Mouse (Mus musculus): ENCODE data around the gene Nr0b2. TPM values are rescaled to one million over a fixed set of nuclear protein-coding genes. Genes with fewer than 3 reads are reported as not detected.

Nr0b2 gene
- polyA plus RNA-seq, 1 experiment from 2014 or later: 0.16 TPM

DNA sequence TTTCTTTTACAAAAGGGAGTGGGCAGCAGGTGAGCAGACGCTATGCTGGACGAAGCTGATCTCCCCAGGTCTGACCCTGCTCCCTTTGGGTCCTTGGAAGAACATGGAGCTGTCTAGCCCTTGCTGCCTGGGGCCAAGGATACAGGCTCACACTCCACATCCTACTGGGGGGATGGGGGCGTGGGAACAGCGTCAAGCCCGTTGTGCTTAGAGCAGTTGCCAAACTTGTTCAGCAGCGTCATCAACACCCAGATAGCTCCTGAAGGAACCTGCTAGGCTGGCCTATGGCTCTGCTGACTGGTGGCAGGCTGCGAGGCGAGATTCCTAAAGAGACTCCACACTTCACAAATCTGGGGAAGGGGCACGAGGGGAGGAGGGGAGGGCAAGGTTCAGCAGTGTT is 52.2 kb downstream of the Nr0b2 start:
- H3K27ac ChIP-seq (ENCODE audit: low read depth, low read length): no peak overlapping the region
- H3K4me3 ChIP-seq (ENCODE audit: low read depth, low read length): no peak overlapping the region
- ATAC-seq (replicated peaks; ENCODE audit: low FRiP score) (no peak), DNase-seq (ENCODE audit: low spot score) (no peak)
- 0 out of 2 replicates have a peak, but pooled peaks cover 2% of the 10 kb centered on the region for H3K4me1 ChIP-seq (replicated peaks; ENCODE audit: control insufficient read depth, insufficient read depth, low read length)
- H3K36me3 ChIP-seq (ENCODE audit: control insufficient read depth, insufficient read depth, low read length): no peaks in the 10 kb centered on the region
- H3K9ac ChIP-seq (ENCODE audit: low read length): no peak overlapping the region
- 54% methylated on average over 9 of the region's 9 CpGs for WGBS
- H3K9me3 ChIP-seq (ENCODE audit: control insufficient read depth, low read length): no peaks in the 10 kb centered on the region
- H3K4me2 ChIP-seq (ENCODE audit: low read depth, low read length, severe bottlenecking): no peak overlapping the region
- H3K27me3 ChIP-seq (ENCODE audit: control insufficient read depth, insufficient read depth, low read length): peaks cover 14% of the 10 kb centered on the region

Small RNAs within 50 kb of the gene (microRNA-seq; reads per million reads assigned to microRNA genes)
- gene Gm23158 (ENCODE audit: insufficient number of aligned reads): not detected

Other genes starting within 250 kb of the Nr0b2 start
- 21.0 and 24.7 TPM in 2 replicates for gene Wdtc1, start 199.9 kb upstream of the Nr0b2 start, polyA plus RNA-seq (2014; fragmentation: Nextera tagmentation; extraction: Ambion mirVana)
- gene Slc9a1, start 183.7 kb upstream of the Nr0b2 start, polyA plus RNA-seq (2014; fragmentation: Nextera tagmentation; extraction: Ambion mirVana): 7.4 and 9.4 TPM in 2 replicates
- 0.76 and 0.80 TPM in 2 replicates for gene Tent5b, start 73.2 kb upstream of the Nr0b2 start, polyA plus RNA-seq (2014; fragmentation: Nextera tagmentation; extraction: Ambion mirVana)
- gene Trnp1, start 54.8 kb upstream of the Nr0b2 start, polyA plus RNA-seq (2014; fragmentation: Nextera tagmentation; extraction: Ambion mirVana): 1.8 and 1.9 TPM in 2 replicates
- 1.1 and 2.1 TPM in 2 replicates for gene Kdf1, start 34.4 kb upstream of the Nr0b2 start, polyA plus RNA-seq (2014; fragmentation: Nextera tagmentation; extraction: Ambion mirVana)
- gene Nudc, start 7.4 kb upstream of the Nr0b2 start, polyA plus RNA-seq (2014; fragmentation: Nextera tagmentation; extraction: Ambion mirVana): 348 and 363 TPM in 2 replicates
- 9.2 and 9.3 TPM in 2 replicates for gene Gpatch3, start 21.4 kb downstream of the Nr0b2 start, polyA plus RNA-seq (2014; fragmentation: Nextera tagmentation; extraction: Ambion mirVana)
- 28.6 and 31.8 TPM in 2 replicates for gene Gpn2, start 31.0 kb downstream of the Nr0b2 start, polyA plus RNA-seq (2014; fragmentation: Nextera tagmentation; extraction: Ambion mirVana)
- gene Sfn, start 48.8 kb downstream of the Nr0b2 start, polyA plus RNA-seq (2014; fragmentation: Nextera tagmentation; extraction: Ambion mirVana): 11.6 and 15.7 TPM in 2 replicates
- gene Zdhhc18, start 96.8 kb downstream of the Nr0b2 start, polyA plus RNA-seq (2014; fragmentation: Nextera tagmentation; extraction: Ambion mirVana): 4.8 and 6.3 TPM in 2 replicates
- gene Pigv, start 119.3 kb downstream of the Nr0b2 start, polyA plus RNA-seq (2014; fragmentation: Nextera tagmentation; extraction: Ambion mirVana): 17.2 and 17.8 TPM in 2 replicates
- 54.2 and 56.6 TPM in 2 replicates for gene Arid1a, start 203.4 kb downstream of the Nr0b2 start, polyA plus RNA-seq (2014; fragmentation: Nextera tagmentation; extraction: Ambion mirVana)